Mouse (Mus musculus): ENCODE results near the gene Usp46.

Usp46 gene

GRCm38 (mm10) chr5:73950809-73951648, 117.2 kb downstream of the Usp46 start:
- DNase-seq = no peak
